Mouse (Mus musculus) kidney, postnatal 0 days (tissue): ENCODE measurements around the gene Cdc42se2. TPM values are rescaled to one million over a fixed set of nuclear protein-coding genes. Genes with fewer than 3 reads are reported as not detected.

Experiments
- ATAC-seq: fragments of 200-750 bp; cut with Nextera tagmentation; replicated peaks from 2 replicates; pipeline ENCODE4 v1.8.0; 2017; ENCODE audit warnings: low read depth, moderate number of reproducible peaks, moderate TSS enrichment, moderate library complexity; ENCODE audit not compliant: low FRiP score
- DNase-seq: peaks from one replicate; pipeline ENCODE4 v3.0.0-alpha.2; 2016; ENCODE audit warnings: low spot score
- H3K27ac ChIP-seq: fragments of 300-500 bp; sonication (generic); 2 replicates; pipeline ENCODE4 v1.5.1; 2014; ENCODE audit warnings: mild to moderate bottlenecking
- H3K27me3 ChIP-seq: fragments of 300-500 bp; sonication (generic); 2 replicates; pipeline ENCODE4 v1.6.1; 2014; ENCODE audit warnings: low read length, mixed read lengths; ENCODE audit not compliant: insufficient read depth
- H3K36me3 ChIP-seq: fragments of 300-500 bp; sonication (generic); 2 replicates; pipeline ENCODE4 v1.6.1; 2014; ENCODE audit warnings: low read length, mixed read lengths; ENCODE audit not compliant: insufficient read depth
- H3K4me1 ChIP-seq: fragments of 300-500 bp; sonication (generic); replicated peaks from 2 replicates; pipeline ENCODE4 v1.6.1; 2014; ENCODE audit warnings: antibody characterized with exemption, low read length, mixed read lengths; ENCODE audit not compliant: insufficient read depth
- H3K4me2 ChIP-seq: fragments of 300-500 bp; sonication (generic); 2 replicates; pipeline ENCODE4 v1.6.1; 2014; ENCODE audit warnings: mild to moderate bottlenecking, low read length, moderate library complexity, mixed read lengths
- H3K4me3 ChIP-seq: fragments of 300-500 bp; sonication (generic); replicated peaks from 2 replicates; pipeline ENCODE4 v1.5.1; 2014; ENCODE audit warnings: low read depth, low read length
- H3K9ac ChIP-seq: fragments of 300-500 bp; sonication (generic); 2 replicates; pipeline ENCODE4 v1.6.1; 2014; ENCODE audit warnings: low read depth, low read length
- H3K9me3 ChIP-seq: fragments of 300-500 bp; sonication (generic); replicated peaks from 2 replicates; pipeline ENCODE4 v1.6.1; 2016; ENCODE audit warnings: low read length, inconsistent platforms, mixed read lengths
- CTCF ChIP-seq: IDR thresholded peaks from 2 replicates; pipeline ENCODE4 v1.5.1; 2016; ENCODE audit warnings: antibody characterized with exemption, low read depth, mild to moderate bottlenecking, moderate library complexity
- WGBS: fragments of 180-500 bp; shearing (Covaris S2); extraction: QIAGEN DNeasy Blood & Tissue Kit; methylation state at CpG from one replicate; pipeline ENCODE4 v1.1.7; 2014; 5-methylcytosine and 5-hydroxymethylcytosine counted together
- polyA plus RNA-seq: library from polyadenylated mRNA; unstranded; fragments of >200 nt; fragmentation: Nextera tagmentation; extraction: Ambion mirVana; gene quantifications from 2 replicates; pipeline ENCODE4 v1.2.1, GENCODE M21; 2015

Gene Cdc42se2
- polyA plus RNA-seq, 1 experiment from 2014 or later: 64.3 TPM

DNA sequence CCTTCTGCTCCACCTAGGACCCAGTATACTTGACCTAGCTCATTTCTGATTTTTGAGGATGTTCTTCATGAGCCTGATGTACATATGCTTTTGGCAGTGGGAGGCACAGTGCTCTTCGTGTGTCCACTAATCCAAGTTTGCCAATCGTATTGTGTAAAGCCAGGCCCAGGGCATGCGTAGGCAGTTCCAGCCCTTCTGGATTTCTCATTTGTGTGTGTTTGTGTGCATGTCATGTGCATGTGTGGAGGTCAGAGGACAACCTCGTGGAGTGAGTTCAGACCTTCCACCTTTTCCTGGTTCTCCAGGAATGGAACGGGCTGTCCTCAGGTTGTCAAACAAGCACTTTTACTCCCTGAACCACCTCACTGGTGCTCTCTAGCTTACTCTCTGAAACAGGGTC, 22.1 kb upstream of the Cdc42se2 start:
- Histone ChIP-seq H3K27me3 (no peaks in the 10 kb centered on the region), H3K9ac (no peak overlapping the region), H3K4me1 (no peaks in the 10 kb centered on the region), H3K4me2 (no peak overlapping the region), H3K27ac (no peak overlapping the region), H3K4me3 (no peak overlapping the region), H3K36me3 (no peaks in the 10 kb centered on the region), H3K9me3 (no peaks in the 10 kb centered on the region)
- no peak for TF ChIP-seq CTCF
- no peak for DNase-seq
- WGBS: 77% methylated on average over 5 of the region's 5 CpGs
- ATAC-seq: no peak

- no peaks in the 10 kb centered on the region for H3K36me3 ChIP-seq
- no peak overlapping the region for H3K9ac ChIP-seq
- H3K4me2 ChIP-seq: no peak overlapping the region
- DNase-seq (no peak), ATAC-seq (no peak)
- H3K9me3 ChIP-seq: no peaks in the 10 kb centered on the region
- no peaks in the 10 kb centered on the region for H3K4me1 ChIP-seq
- no peak for TF ChIP-seq CTCF
- 82% methylated on average over 4 of the region's 4 CpGs for WGBS
- H3K27me3 ChIP-seq: no peaks in the 10 kb centered on the region
- no peak overlapping the region for H3K27ac ChIP-seq
- H3K4me3 ChIP-seq: no peak overlapping the region
These were observed 20.7 kb upstream of the Cdc42se2 start for GRCm38 (mm10) chr11:54808177-54808576.

DNA sequence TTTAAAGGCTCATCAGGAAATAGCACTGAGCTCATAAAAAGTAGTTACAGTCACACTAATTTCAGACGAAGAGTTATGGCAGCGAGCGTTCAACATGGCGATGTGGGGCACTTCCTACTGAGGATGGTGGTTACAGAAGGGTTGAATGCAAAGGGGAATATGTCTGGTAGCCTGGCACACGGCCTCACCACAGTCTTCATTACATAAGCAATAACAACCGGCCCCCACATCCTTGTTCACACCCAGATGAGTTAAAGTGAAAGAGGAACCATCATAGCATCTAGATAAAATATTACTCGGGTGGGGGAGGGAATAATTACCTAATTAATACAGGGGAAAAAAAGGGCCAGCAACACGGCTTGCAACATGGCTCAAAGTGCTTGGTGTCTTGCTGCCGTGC, 20.2 kb upstream of the Cdc42se2 start:
- Histone ChIP-seq H3K36me3 (no peaks in the 10 kb centered on the region), H3K9ac (no peak overlapping the region), H3K27ac (no peak overlapping the region), H3K27me3 (no peaks in the 10 kb centered on the region), H3K4me2 (no peak overlapping the region), H3K4me1 (no peaks in the 10 kb centered on the region), H3K4me3 (no peak overlapping the region), H3K9me3 (no peaks in the 10 kb centered on the region)
- WGBS: 50% methylated on average over 9 of the region's 9 CpGs
- DNase-seq (peak; percentile 43), ATAC-seq (no peak)
- TF ChIP-seq CTCF: no peak

DNA sequence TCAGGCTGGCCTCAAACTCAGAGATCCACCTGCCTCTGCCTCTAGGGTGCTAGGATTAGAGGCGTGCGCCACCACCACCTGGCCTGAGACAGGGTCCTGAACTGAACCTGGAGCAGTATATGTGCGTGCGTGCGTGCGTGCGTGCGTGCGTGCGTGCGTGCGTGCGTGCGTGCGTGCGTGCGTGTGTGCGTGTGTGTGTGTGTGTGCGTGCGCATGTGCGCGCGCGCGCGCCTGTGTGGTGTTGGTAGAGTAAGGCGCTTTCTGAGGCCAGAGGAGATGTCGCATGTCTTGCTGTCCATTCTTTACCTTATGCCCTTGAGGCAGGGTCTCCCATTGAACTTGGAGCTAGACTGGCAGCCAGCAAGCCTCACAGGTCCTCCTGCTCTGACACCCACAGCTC, 19.4 kb upstream of the Cdc42se2 start:
- Histone ChIP-seq H3K4me2 (no peak overlapping the region), H3K27ac (no peak overlapping the region), H3K36me3 (no peaks in the 10 kb centered on the region), H3K4me1 (no peaks in the 10 kb centered on the region), H3K9me3 (no peaks in the 10 kb centered on the region), H3K9ac (no peak overlapping the region), H3K4me3 (no peak overlapping the region), H3K27me3 (no peaks in the 10 kb centered on the region)
- no peak for ATAC-seq
- no peak for DNase-seq
- no peak for TF ChIP-seq CTCF
- 98% methylated on average over 28 of the region's 28 CpGs for WGBS

GRCm38 (mm10) chr11:54805196-54805595, 17.7 kb upstream of the Cdc42se2 start:
- no peak for TF ChIP-seq CTCF
- Histone ChIP-seq H3K27ac (no peak overlapping the region), H3K27me3 (no peaks in the 10 kb centered on the region), H3K9ac (no peak overlapping the region), H3K4me2 (no peak overlapping the region), H3K9me3 (no peaks in the 10 kb centered on the region), H3K36me3 (no peaks in the 10 kb centered on the region), H3K4me3 (no peak overlapping the region), H3K4me1 (no peaks in the 10 kb centered on the region)
- DNase-seq (peak; percentile 65), ATAC-seq (no peak)
- 74% methylated on average over 4 of the region's 4 CpGs for WGBS

GRCm38 (mm10) chr11:54802621-54803020, 15.1 kb upstream of the Cdc42se2 start:
- no peaks in the 10 kb centered on the region for H3K27me3 ChIP-seq
- WGBS: 20% methylated on average over 6 of the region's 6 CpGs
- no peak overlapping the region for H3K27ac ChIP-seq
- TF ChIP-seq CTCF: no peak
- H3K9me3 ChIP-seq: no peaks in the 10 kb centered on the region
- ATAC-seq: no peak
- H3K4me2 ChIP-seq: no peak overlapping the region
- H3K36me3 ChIP-seq: no peaks in the 10 kb centered on the region
- no peak for DNase-seq
- no peak overlapping the region for H3K4me3 ChIP-seq
- no peaks in the 10 kb centered on the region for H3K4me1 ChIP-seq
- H3K9ac ChIP-seq: no peak overlapping the region

DNA sequence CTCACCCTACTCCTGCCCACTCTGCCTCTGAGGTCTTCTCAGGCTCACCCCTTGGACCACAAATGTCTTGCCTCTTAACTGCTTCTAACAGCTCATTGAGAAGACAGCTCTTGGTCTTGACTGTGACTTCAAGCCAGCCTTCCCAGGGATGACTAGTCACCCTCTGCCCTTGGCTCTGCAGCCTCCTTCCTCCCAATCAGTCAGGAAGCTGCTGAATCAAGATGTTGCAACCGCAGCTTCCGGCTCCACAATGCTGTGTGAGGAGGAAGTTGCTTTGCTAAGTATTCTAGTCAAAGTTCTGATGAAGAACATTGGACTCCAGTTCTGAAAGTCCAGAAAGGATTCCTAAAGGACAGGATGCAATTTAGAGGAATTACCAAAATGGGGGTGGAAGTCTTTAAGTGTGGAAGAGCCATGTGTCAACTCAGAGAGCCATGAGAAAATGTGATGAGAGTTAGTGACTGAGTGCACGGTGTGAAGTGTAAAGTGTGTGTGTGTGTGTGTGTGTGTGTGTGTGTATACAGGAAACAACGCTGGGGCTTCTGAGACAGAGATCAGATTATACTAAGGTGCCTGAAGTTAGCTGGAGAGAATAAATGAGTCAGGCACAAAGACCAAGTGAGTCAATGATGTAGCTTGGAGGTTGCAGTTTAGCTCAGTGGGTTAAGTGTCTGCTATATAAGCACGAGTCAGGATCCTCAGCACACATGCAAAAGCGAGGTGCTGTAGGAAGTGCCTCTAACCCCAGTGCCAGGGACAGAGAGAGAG, 14.5 kb upstream of the Cdc42se2 start:
- Histone ChIP-seq H3K9ac (no peak overlapping the region), H3K9me3 (no peaks in the 10 kb centered on the region), H3K36me3 (no peaks in the 10 kb centered on the region), H3K4me2 (no peak overlapping the region), H3K27ac (no peak overlapping the region), H3K4me1 (no peaks in the 10 kb centered on the region), H3K27me3 (no peaks in the 10 kb centered on the region), H3K4me3 (no peak overlapping the region)
- no peak for TF ChIP-seq CTCF
- ATAC-seq: no peak
- 61% methylated on average over 6 of the region's 6 CpGs for WGBS
- peak; percentile 33 for DNase-seq
